Mouse (Mus musculus): ENCODE data around the gene Eif3f.

- TF ChIP-seq MAX (IDR thresholded peaks at IDR 0.05; ENCODE audit: low read length), result peak; percentile 74
- TF ChIP-seq CTCF (IDR thresholded peaks at IDR 0.05 in 2 of 3, conservative IDR thresholded peaks at IDR 0.05 in 1 of 3; ENCODE audit: control insufficient read depth in 1 of 3, insufficient read depth in 1 of 3, low read depth in 2 of 3, low read length in 3 of 3, poor library complexity in 1 of 3, severe bottlenecking in 1 of 3), result peak; percentile 75 to 96 (median 78)
- TF ChIP-seq POLR2AphosphoS2 (IDR thresholded peaks at IDR 0.05; ENCODE audit: low read length), result no peak
- peak; percentile 96 for TF ChIP-seq HCFC1 (IDR thresholded peaks at IDR 0.05; ENCODE audit: low read depth, low read length)
- peak; percentile 63 to 85 for TF ChIP-seq POLR2A (IDR thresholded peaks at IDR 0.05; ENCODE audit: control insufficient read depth in 1 of 2, insufficient read depth in 1 of 2, low read depth in 1 of 2, low read length in 2 of 2, poor library complexity in 1 of 2)
- TF ChIP-seq EP300 (IDR thresholded peaks at IDR 0.05; ENCODE audit: low read depth in 1 of 2, low read length in 2 of 2), result no peak
- TF ChIP-seq TBP (IDR thresholded peaks at IDR 0.05; ENCODE audit: low read depth, low read length), result peak; percentile 94
- peak; percentile 21 to 71; a peak in 2 of 4 replicates for TF ChIP-seq USF2 (IDR thresholded peaks at IDR 0.05; ENCODE audit: borderline replicate concordance in 1 of 2, insufficient read depth in 1 of 2, low read depth in 1 of 2, low read length in 2 of 2)
- TF ChIP-seq E2F4 (IDR thresholded peaks at IDR 0.05; ENCODE audit: borderline replicate concordance, low read depth, low read length), result peak; percentile 79; the same call in 1 of the 2 replicates
- peak; percentile 94 for TF ChIP-seq SIN3A (IDR thresholded peaks at IDR 0.05; ENCODE audit: low read length)
- no peak for TF ChIP-seq MAFK (IDR thresholded peaks at IDR 0.05; ENCODE audit: borderline replicate concordance, low read depth, low read length)
Measured at GRCm38 (mm10) chr7:108933794-108934731, at the start of gene Eif3f.

All from MEL (cell line).